Mouse (Mus musculus): ENCODE measurements around the gene Tsc22d4.

GRCm38 (mm10) chr5:137747326-137747961 lies 1.9 kb downstream of the Tsc22d4 start:
- TF ChIP-seq MYOG (IDR thresholded peaks at IDR 0.05; ENCODE audit: control insufficient read depth, extremely low read depth, insufficient read length): no peak
- TF ChIP-seq MAX (IDR thresholded peaks at IDR 0.05): no peak
- TF ChIP-seq CTCF (IDR thresholded peaks at IDR 0.05; ENCODE audit: control insufficient read depth, insufficient read depth, insufficient read length): no peak
- TF ChIP-seq CEBPB (IDR thresholded peaks at IDR 0.05; ENCODE audit: low read depth): no peak
- TF ChIP-seq MYOD1 (IDR thresholded peaks at IDR 0.05; ENCODE audit: control insufficient read depth, insufficient read length, low read depth): no peak
- no peak for TF ChIP-seq USF1 (IDR thresholded peaks at IDR 0.05; ENCODE audit: low read depth)

Measured in C2C12 (cell line).